Mouse (Mus musculus) kidney, embryonic 14.5 days (tissue): ENCODE measurements at regions not wholly inside any gene's neighbourhood (a gene's known extent, or its start where the extent isn't known, plus 50 kb on each side); places are given as distances from the start of the nearest gene placed in this dataset.
A peak's percentile ranks its signal among the peaks of the same experiment; 100 is the strongest.

Experiments used
- ATAC-seq: fragments of 200-750 bp; cut with Nextera tagmentation; 2 replicates; pipeline ENCODE4 v1.8.0; 2017; ENCODE audit warnings: moderate number of reproducible peaks, mild to moderate bottlenecking, moderate TSS enrichment, moderate library complexity; ENCODE audit not compliant: low FRiP score, low TSS enrichment
- H3K27ac ChIP-seq: fragments of 300-500 bp; sonication (generic); 2 replicates; pipeline ENCODE4 v1.5.1; 2014; ENCODE audit warnings: low read depth, mild to moderate bottlenecking, low read length, moderate library complexity, mixed read lengths
- H3K27me3 ChIP-seq: fragments of 300-500 bp; sonication (generic); 2 replicates; pipeline ENCODE4 v1.6.1; 2014; ENCODE audit warnings: mild to moderate bottlenecking, low read length; ENCODE audit not compliant: control insufficient read depth, insufficient read depth
- H3K36me3 ChIP-seq: fragments of 300-500 bp; sonication (generic); 2 replicates; pipeline ENCODE4 v1.6.1; 2014; ENCODE audit warnings: low read length, mixed read lengths; ENCODE audit not compliant: control insufficient read depth, insufficient read depth
- H3K4me1 ChIP-seq: fragments of 300-500 bp; sonication (generic); 2 replicates; pipeline ENCODE4 v1.6.1; 2014; ENCODE audit warnings: low read length, mixed read lengths; ENCODE audit not compliant: control insufficient read depth, insufficient read depth
- H3K4me2 ChIP-seq: fragments of 300-500 bp; sonication (generic); replicated peaks from 2 replicates; pipeline ENCODE4 v1.6.1; 2014; ENCODE audit warnings: low read depth, mild to moderate bottlenecking, low read length
- H3K4me3 ChIP-seq: fragments of 300-500 bp; sonication (generic); 2 replicates; pipeline ENCODE4 v1.5.1; 2014; ENCODE audit warnings: mild to moderate bottlenecking, low read length
- H3K9ac ChIP-seq: fragments of 300-500 bp; sonication (generic); 2 replicates; pipeline ENCODE4 v1.6.1; 2014; ENCODE audit warnings: low read depth, mild to moderate bottlenecking, low read length, moderate library complexity
- H3K9me3 ChIP-seq: fragments of 300-500 bp; sonication (generic); 2 replicates; pipeline ENCODE4 v1.6.1; 2016; ENCODE audit warnings: low read length; ENCODE audit not compliant: control insufficient read depth
- WGBS: fragments of 180-500 bp; shearing (Covaris S2); extraction: QIAGEN DNeasy Blood & Tissue Kit; methylation state at CpG from one replicate; pipeline ENCODE4 v1.1.7; 2014; 5-methylcytosine and 5-hydroxymethylcytosine counted together

- 39% methylated on average over 5 of the region's 5 CpGs for WGBS
- H3K4me1 ChIP-seq: peaks cover 23% of the 10 kb centered on the region
- no peak overlapping the region for H3K9ac ChIP-seq
- H3K9me3 ChIP-seq: no peaks in the 10 kb centered on the region
- no peak overlapping the region for H3K4me2 ChIP-seq
- ATAC-seq: no peak
- no peak overlapping the region for H3K27ac ChIP-seq
- no peaks in the 10 kb centered on the region for H3K27me3 ChIP-seq
- no peak overlapping the region for H3K4me3 ChIP-seq
- H3K36me3 ChIP-seq: no peaks in the 10 kb centered on the region
These were observed 260.7 kb downstream of the Sox9 start for GRCm38 (mm10) chr11:113042710-113043109.

GRCm38 (mm10) chr11:113046200-113047051 is 264.4 kb downstream of the Sox9 start:
- Histone ChIP-seq H3K27ac (no peak overlapping the region), H3K4me1 (peaks cover 25% of the 10 kb centered on the region), H3K9me3 (no peaks in the 10 kb centered on the region), H3K4me3 (no peak overlapping the region), H3K9ac (no peak overlapping the region), H3K36me3 (no peaks in the 10 kb centered on the region), H3K4me2 (no peak overlapping the region), H3K27me3 (no peaks in the 10 kb centered on the region)
- peak; percentile 34 for ATAC-seq
- WGBS: 37% methylated on average over 20 of the region's 20 CpGs

DNA sequence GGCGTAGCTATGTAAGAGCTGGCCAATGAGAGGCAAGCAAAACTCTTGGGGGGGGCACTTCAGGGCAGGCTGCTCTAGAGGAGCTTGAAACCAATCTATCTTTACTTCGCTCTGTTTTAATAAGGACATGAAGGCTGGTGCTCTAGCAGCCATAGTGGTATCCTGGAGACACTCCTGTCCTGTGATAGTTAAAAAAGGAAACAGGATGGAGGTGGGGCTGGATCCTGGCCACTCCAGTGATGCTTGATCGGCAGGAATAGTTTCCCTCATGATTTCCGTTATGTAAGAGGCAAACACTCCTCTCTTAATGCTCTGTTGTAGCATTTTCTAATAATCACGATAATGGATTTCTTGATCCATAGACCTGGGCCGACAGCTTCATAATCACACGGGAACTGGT is 266.1 kb downstream of the Sox9 start:
- H3K4me3 ChIP-seq: no peak overlapping the region
- WGBS: 85% methylated on average over 7 of the region's 7 CpGs
- no peak for ATAC-seq

GRCm38 (mm10) chr11:113049593-113049992 is 267.6 kb downstream of the Sox9 start:
- no peaks in the 10 kb centered on the region for H3K36me3 ChIP-seq
- H3K27ac ChIP-seq: no peak overlapping the region
- H3K4me2 ChIP-seq: no peak overlapping the region
- H3K4me3 ChIP-seq: no peak overlapping the region
- no peak for ATAC-seq
- 61% methylated on average over 8 of the region's 8 CpGs for WGBS
- H3K4me1 ChIP-seq: peaks cover 18% of the 10 kb centered on the region
- no peaks in the 10 kb centered on the region for H3K9me3 ChIP-seq
- H3K9ac ChIP-seq: no peak overlapping the region
- no peaks in the 10 kb centered on the region for H3K27me3 ChIP-seq

More for the DNA sequence above, 266.1 kb downstream of the Sox9 start:
- Histone ChIP-seq H3K9me3 (no peaks in the 10 kb centered on the region), H3K36me3 (no peaks in the 10 kb centered on the region), H3K4me2 (no peak overlapping the region), H3K27ac (no peak overlapping the region), H3K9ac (no peak overlapping the region), H3K27me3 (no peaks in the 10 kb centered on the region), H3K4me1 (peaks cover 25% of the 10 kb centered on the region)

- H3K36me3 ChIP-seq: no peaks in the 10 kb centered on the region
- no peaks in the 10 kb centered on the region for H3K27me3 ChIP-seq
- peaks cover 13% of the 10 kb centered on the region; the same call in 1 of the 2 replicates for H3K4me1 ChIP-seq
- H3K27ac ChIP-seq: no peak overlapping the region
- no peak overlapping the region for H3K9ac ChIP-seq
- 79% methylated on average over 11 of the region's 11 CpGs for WGBS
- no peaks in the 10 kb centered on the region for H3K9me3 ChIP-seq
- H3K4me2 ChIP-seq: no peak overlapping the region
- no peak for ATAC-seq
- H3K4me3 ChIP-seq: no peak overlapping the region
These were observed 270.5 kb downstream of the Sox9 start for GRCm38 (mm10) chr11:113052536-113052935.

DNA sequence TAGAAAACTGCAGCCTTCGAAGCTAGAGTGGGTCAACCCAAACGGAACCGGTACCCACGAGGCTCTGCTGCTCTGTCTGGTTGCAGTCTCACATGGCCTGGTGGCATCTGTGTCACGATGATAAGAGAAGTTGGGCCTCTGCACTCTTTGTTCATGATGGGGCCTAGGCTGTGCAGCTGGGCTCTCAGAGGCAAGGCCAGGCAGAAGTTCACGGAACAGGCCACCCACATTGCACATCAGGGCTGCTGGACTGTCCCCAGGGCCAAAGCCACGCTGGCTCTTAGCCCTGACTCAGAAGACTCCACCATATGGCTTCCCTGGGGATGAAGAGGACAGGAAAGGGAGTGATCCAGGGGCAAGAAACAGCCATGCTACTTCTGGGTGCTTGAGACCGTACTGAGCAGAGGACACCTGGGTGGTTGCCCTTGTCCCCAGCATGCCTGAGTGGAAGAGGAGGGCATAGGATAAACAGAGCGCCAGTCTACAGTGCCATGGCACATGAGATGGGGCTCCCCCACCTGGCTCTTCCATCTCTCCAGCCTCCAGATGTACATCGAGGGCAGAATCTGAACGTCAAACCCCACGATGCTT is 274.1 kb downstream of the Sox9 start:
- no peak overlapping the region for H3K4me3 ChIP-seq
- no peaks in the 10 kb centered on the region for H3K27me3 ChIP-seq
- H3K9me3 ChIP-seq: no peaks in the 10 kb centered on the region
- no peak overlapping the region for H3K9ac ChIP-seq
- WGBS: 69% methylated on average over 12 of the region's 12 CpGs
- no peak overlapping the region for H3K4me2 ChIP-seq
- H3K36me3 ChIP-seq: no peaks in the 10 kb centered on the region
- ATAC-seq: 0 out of 2 replicates have a peak, but pooled peaks have one; percentile 34
- H3K27ac ChIP-seq: no peak overlapping the region
- peaks cover 26% of the 10 kb centered on the region for H3K4me1 ChIP-seq

DNA sequence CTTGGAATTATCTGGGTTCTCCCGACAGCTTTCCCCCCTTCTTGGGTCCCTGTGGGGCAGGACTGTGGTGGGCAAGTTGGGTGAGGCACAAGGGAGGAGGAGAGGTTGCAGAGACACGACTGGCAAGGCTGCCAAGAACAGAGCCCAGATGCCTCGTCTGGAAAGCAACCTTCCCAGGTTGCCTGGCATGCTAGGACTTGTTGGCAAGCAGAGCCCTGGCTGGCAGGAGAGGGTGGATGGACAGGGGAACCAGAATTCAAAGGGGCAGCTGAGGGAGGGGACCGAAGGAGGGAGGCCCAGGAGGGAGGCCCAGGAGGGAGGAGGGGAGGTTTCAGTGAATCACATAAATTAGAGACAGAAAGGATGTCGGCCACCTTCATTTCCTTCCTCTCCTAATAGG is 274.8 kb downstream of the Sox9 start:
- ATAC-seq: peak; percentile 53; the same call in 1 of the 2 replicates
- Histone ChIP-seq H3K27me3 (no peaks in the 10 kb centered on the region), H3K4me1 (peaks cover 32% of the 10 kb centered on the region), H3K4me3 (no peak overlapping the region), H3K9ac (no peak overlapping the region), H3K27ac (no peak overlapping the region), H3K36me3 (no peaks in the 10 kb centered on the region), H3K9me3 (no peaks in the 10 kb centered on the region), H3K4me2 (no peak overlapping the region)
- 6% methylated on average over 5 of the region's 5 CpGs for WGBS

DNA sequence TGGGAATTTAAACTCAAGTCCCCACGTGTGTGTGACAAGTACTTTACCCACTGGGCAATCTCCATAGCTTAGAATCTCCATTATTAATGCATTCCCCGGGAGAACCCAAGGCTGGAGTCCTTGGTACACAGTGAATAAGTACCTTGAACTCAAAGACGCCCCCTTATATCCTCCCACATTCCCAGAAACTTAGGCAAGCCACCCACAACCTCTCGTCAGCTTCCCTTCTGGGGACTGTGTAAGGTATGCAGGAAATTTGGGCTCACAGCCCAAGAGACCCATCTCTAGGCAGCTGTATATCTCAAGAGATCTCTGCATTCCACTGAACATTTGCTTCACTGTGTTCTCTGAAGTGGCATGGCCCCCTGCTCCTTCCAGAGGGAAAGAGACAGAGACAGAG is 288.3 kb downstream of the Sox9 start:
- WGBS: 84% methylated on average over 4 of the region's 4 CpGs
- peaks cover 5% of the 10 kb centered on the region; the same call in 1 of the 2 replicates for H3K4me1 ChIP-seq
- no peak for ATAC-seq
- no peak overlapping the region for H3K4me3 ChIP-seq
- no peak overlapping the region for H3K4me2 ChIP-seq
- no peaks in the 10 kb centered on the region for H3K36me3 ChIP-seq
- no peaks in the 10 kb centered on the region for H3K27me3 ChIP-seq
- no peak overlapping the region for H3K27ac ChIP-seq
- H3K9ac ChIP-seq: no peak overlapping the region
- no peaks in the 10 kb centered on the region for H3K9me3 ChIP-seq

- no peaks in the 10 kb centered on the region for H3K9me3 ChIP-seq
- WGBS: 45% methylated on average over 10 of the region's 10 CpGs
- no peaks in the 10 kb centered on the region for H3K27me3 ChIP-seq
- no peak for ATAC-seq
- H3K4me2 ChIP-seq: no peak overlapping the region
- no peak overlapping the region for H3K27ac ChIP-seq
- no peak overlapping the region for H3K4me3 ChIP-seq
- H3K4me1 ChIP-seq: no peaks in the 10 kb centered on the region
- H3K36me3 ChIP-seq: no peaks in the 10 kb centered on the region
- no peak overlapping the region for H3K9ac ChIP-seq
These were observed 289.9 kb downstream of the Sox9 start for GRCm38 (mm10) chr11:113071942-113072341.
